28 mouse cellular contexts compared by ENCODE assay signal in the genomic region with DNA sequence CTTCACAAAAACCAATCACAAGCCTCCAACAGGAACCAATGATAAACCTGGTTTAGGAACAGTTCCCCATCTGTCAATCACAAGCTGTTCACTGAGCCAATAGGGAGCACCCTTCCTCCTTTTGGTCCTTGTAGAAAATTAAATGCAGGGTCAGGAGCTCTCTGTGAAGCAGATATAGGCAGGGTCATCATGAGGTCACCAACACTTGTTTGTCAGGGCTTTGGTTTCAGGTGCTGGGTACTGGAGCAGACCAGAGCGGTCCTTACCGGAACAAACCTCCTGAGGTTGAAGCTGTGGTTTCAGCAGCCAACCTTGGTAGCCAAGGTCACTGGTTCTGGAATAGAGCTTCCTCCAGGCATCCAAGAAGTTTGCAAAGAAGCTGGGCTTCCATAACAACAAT. TPM values are rescaled to one million over a fixed set of nuclear protein-coding genes. Genes with fewer than 3 reads are reported as not detected.
DNase-seq lines count a peak whose midpoint lies in the region; ATAC-seq and TF ChIP-seq lines count a peak whose summit lies in the region.
"Had no signal": no experiment of that assay in that cellular context is flagged by ENCODE, and none has a peak within 500 bp of the region (broad histone marks: within the 10 kb centered on the region; RNA-seq: fewer than 3 reads in every experiment).

No protein-coding gene starts in this region.

- no peak for ATAC-seq in kidney, embryonic 15.5 days (replicated peaks; ENCODE audit: low FRiP score)
- ATAC-seq: CD4-positive, CD25-positive, alpha-beta regulatory T cell, adult 4 months; forebrain, embryonic 14.5 days; intestine, embryonic 15.5 days had no signal

- no peaks in the 10 kb centered on the region for H3K9me3 ChIP-seq in kidney, embryonic 15.5 days (replicated peaks)
- H3K9me3 ChIP-seq: embryonic facial prominence, embryonic 15.5 days; forebrain, embryonic 10.5 days; heart, embryonic 15.5 days; hindbrain, embryonic 10.5 days; intestine, embryonic 15.5 days had no signal

- no peak overlapping the region for H3K4me2 ChIP-seq in kidney, embryonic 15.5 days
- H3K4me2 ChIP-seq: embryonic facial prominence, embryonic 15.5 days; heart, embryonic 11.5 days; heart, embryonic 15.5 days; hindbrain, embryonic 14.5 days; intestine, embryonic 15.5 days had no signal

- 56% methylated on average over 2 of the region's 2 CpGs for WGBS in kidney, adult 2 months
- 78% methylated on average over 2 of the region's 2 CpGs for WGBS in kidney, embryonic 15.5 days

- DNase-seq in kidney, adult 2 months, result peak; percentile 50
- peak; percentile 28 for DNase-seq in ES-CJ7 (ENCODE audit: low read depth, low spot score)
- peak; percentile 55 for DNase-seq in ZHBTc4 (ENCODE audit: low read depth, low spot score)
- peak; percentile 29 to 48 for DNase-seq in kidney, postnatal 36 days
- DNase-seq in adipocyte (ENCODE audit: low spot score), result no peak
- DNase-seq in left cerebral cortex, postnatal 36 days (ENCODE audit: low spot score in 2 of 2), result no peak
- DNase-seq: adrenal gland, adult 2 months; adrenal gland, postnatal 36 days; B cell, adult 2 months; cerebellum, adult 2 months; cerebellum, postnatal 10 days; gastrocnemius, postnatal 10 days; heart, adult 2 months had no signal

- no peaks in the 10 kb centered on the region for H3K4me1 ChIP-seq in kidney, adult 2 months (ENCODE audit: control insufficient read depth, insufficient read depth, low read length)
- no peaks in the 10 kb centered on the region for H3K4me1 ChIP-seq in kidney, embryonic 15.5 days
- H3K4me1 ChIP-seq: embryonic facial prominence, embryonic 15.5 days; heart, embryonic 15.5 days; intestine, embryonic 15.5 days had no signal

- intact Hi-C loops in left cerebral cortex, postnatal 36 days (cut with DNase I), result no loop called here

- H3K27ac ChIP-seq in kidney, adult 2 months (ENCODE audit: insufficient read depth, low read depth, low read length), result no peak overlapping the region
- H3K27ac ChIP-seq in kidney, embryonic 15.5 days, result no peak overlapping the region
- H3K27ac ChIP-seq: embryonic facial prominence, embryonic 15.5 days; forebrain, embryonic 10.5 days; heart, adult 2 months; heart, embryonic 15.5 days; hindbrain, embryonic 10.5 days; hindbrain, embryonic 14.5 days; intestine, embryonic 15.5 days had no signal

- no peak overlapping the region for H3K4me3 ChIP-seq in kidney, adult 2 months (ENCODE audit: insufficient read depth, low read depth, low read length)
- H3K4me3 ChIP-seq in kidney, embryonic 15.5 days (replicated peaks), result no peak overlapping the region
- H3K4me3 ChIP-seq: embryonic facial prominence, embryonic 15.5 days; erythroblast, embryonic 14.5 days; forebrain, embryonic 10.5 days; heart, adult 2 months; heart, embryonic 15.5 days; hindbrain, embryonic 10.5 days; intestine, embryonic 15.5 days had no signal

- no peak overlapping the region for H3K9ac ChIP-seq in kidney, embryonic 15.5 days
- H3K9ac ChIP-seq: embryonic facial prominence, embryonic 15.5 days; heart, embryonic 15.5 days; hindbrain, embryonic 14.5 days; intestine, embryonic 15.5 days had no signal

- no peak for TF ChIP-seq CTCF in kidney, adult 2 months (conservative IDR thresholded peaks at IDR 0.05; ENCODE audit: insufficient read depth, insufficient read length, low read depth, low read length)

- no peaks in the 10 kb centered on the region for H3K27me3 ChIP-seq in kidney, adult 2 months (replicated peaks; ENCODE audit: control insufficient read depth, insufficient read depth, low read length)
- peaks cover 3% of the 10 kb centered on the region; the same call in 1 of the 2 replicates for H3K27me3 ChIP-seq in kidney, embryonic 15.5 days
- H3K27me3 ChIP-seq: embryonic facial prominence, embryonic 15.5 days; heart, embryonic 15.5 days; intestine, embryonic 15.5 days had no signal

- TF ChIP-seq POLR2A in kidney, adult 2 months (IDR thresholded peaks at IDR 0.05; ENCODE audit: low read depth, low read length), result no peak

- no peaks in the 10 kb centered on the region for H3K36me3 ChIP-seq in kidney, adult 2 months (ENCODE audit: control insufficient read depth, insufficient read depth, low read length)
- H3K36me3 ChIP-seq in kidney, embryonic 15.5 days, result no peaks in the 10 kb centered on the region
- H3K36me3 ChIP-seq: embryonic facial prominence, embryonic 15.5 days; forebrain, embryonic 10.5 days; heart, embryonic 15.5 days; hindbrain, embryonic 10.5 days; intestine, embryonic 15.5 days had no signal

RNA-seq across cellular contexts. Expression of gene Gm4792, which starts 0.8 kb away (rescaled TPM):
- not detected in 2 replicates for polyA plus RNA-seq in kidney, adult 2 months (2012; rRNA removed)
- not detected in 2 replicates for polyA plus RNA-seq in kidney, embryonic 15.5 days (2015; fragmentation: Nextera tagmentation; extraction: Ambion mirVana)
- not detected for total RNA-seq in left cerebral cortex, postnatal 36 days (2021)
- total RNA-seq: adrenal gland, adult 2 months; adrenal gland, postnatal 36 days; gastrocnemius, postnatal 10 days; gastrocnemius, postnatal 4 days; heart, adult 2 months; heart, postnatal 25 days had no signal
- polyA plus RNA-seq: adrenal gland, adult 2 months; CD4-positive, CD25-positive, alpha-beta regulatory T cell, adult 4 months; cerebellum, adult 2 months; embryonic facial prominence, embryonic 11.5 days; embryonic facial prominence, embryonic 15.5 days; erythroblast, embryonic 14.5 days; frontal cortex, adult 2 months; heart, adult 2 months; heart, embryonic 11.5 days; heart, embryonic 15.5 days; intestine, embryonic 15.5 days had no signal

RNA-seq across cellular contexts. Expression of gene Tmcc3, which starts 12.4 kb away (rescaled TPM):
- polyA plus RNA-seq in kidney, adult 2 months (2012; rRNA removed), result 11.2 and 11.3 TPM in 2 replicates
- 7.4 and 7.8 TPM in 2 replicates for polyA plus RNA-seq in kidney, embryonic 15.5 days (2015; fragmentation: Nextera tagmentation; extraction: Ambion mirVana)
- total RNA-seq in left cerebral cortex, postnatal 36 days (2021), result 10 to 100 TPM; 23.2 to 24.5 TPM

Comparison
In these comparisons a context has a peak if more than half of its experiments do, and no peak if none do; other contexts are left out.
1. DNase-seq: peak in kidney, adult 2 months (single experiment), ES-CJ7 (single experiment), ZHBTc4 (single experiment) and kidney, postnatal 36 days (2 of 2); none in adipocyte (single experiment) and left cerebral cortex, postnatal 36 days (0 of 2).